Mouse (Mus musculus) CD4-positive, CD25-positive, alpha-beta regulatory T cell, adult 2 months (primary cell): ENCODE data around the gene Fut8.

ENCODE experiments used
- DNase-seq: peaks from one replicate; pipeline ENCODE4 v3.0.0-alpha.2; 2012; ENCODE audit warnings: low read depth, low spot score

Fut8 gene

DNA sequence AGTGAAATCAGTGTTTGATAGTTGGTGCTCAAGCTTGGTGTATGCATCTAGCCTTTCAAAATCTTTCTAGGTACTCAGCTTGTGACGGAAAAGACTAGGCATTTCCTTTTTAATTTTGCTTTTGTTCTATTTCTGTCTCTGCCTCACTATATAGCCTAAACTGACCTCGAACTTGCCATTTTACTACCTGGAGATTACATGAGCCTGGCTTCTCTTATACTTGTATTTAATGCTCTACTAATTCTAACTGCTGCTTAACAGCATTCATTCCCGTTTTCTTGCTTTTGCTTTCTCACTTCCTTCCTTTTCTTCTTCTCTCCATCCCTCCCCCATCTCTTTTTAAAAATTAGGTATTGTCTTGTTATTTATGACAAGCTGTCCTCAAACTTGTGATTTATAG lies 67.6 kb downstream of the Fut8 start:
- DNase-seq, result no peak

- no peak for DNase-seq
Observed at GRCm38 (mm10) chr12:77306759-77307314, 68.9 kb downstream of the Fut8 start.

GRCm38 (mm10) chr12:77309507-77309906 lies 71.6 kb downstream of the Fut8 start:
- DNase-seq, result no peak

GRCm38 (mm10) chr12:77313502-77313901 lies 75.6 kb downstream of the Fut8 start:
- DNase-seq, result no peak

- DNase-seq, result no peak
Observed at GRCm38 (mm10) chr12:77324142-77324541, 86.2 kb downstream of the Fut8 start.

GRCm38 (mm10) chr12:77346521-77346920 lies 108.6 kb downstream of the Fut8 start:
- no peak for DNase-seq

DNA sequence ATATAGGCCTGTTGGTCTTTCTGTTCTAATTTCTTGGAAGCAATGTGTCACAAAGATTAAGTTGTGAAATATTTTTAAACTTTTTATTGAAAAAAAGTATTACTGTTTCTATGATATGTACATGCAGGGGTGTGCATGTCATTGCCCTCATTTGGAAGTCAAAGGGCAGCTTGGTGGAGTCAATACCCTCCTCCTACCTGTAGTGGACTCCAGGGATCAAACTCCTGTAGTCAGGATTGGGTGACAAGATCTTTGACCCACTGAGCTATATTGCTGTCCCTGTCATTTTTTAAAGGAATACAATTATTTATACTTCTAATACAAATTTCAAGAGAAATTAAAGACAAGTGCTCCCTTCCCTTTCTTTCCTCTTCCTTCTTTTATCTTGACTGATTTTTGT lies 111.6 kb downstream of the Fut8 start:
- no peak for DNase-seq

- no peak for DNase-seq
Observed at GRCm38 (mm10) chr12:77415720-77416119, 177.8 kb downstream of the Fut8 start.

DNA sequence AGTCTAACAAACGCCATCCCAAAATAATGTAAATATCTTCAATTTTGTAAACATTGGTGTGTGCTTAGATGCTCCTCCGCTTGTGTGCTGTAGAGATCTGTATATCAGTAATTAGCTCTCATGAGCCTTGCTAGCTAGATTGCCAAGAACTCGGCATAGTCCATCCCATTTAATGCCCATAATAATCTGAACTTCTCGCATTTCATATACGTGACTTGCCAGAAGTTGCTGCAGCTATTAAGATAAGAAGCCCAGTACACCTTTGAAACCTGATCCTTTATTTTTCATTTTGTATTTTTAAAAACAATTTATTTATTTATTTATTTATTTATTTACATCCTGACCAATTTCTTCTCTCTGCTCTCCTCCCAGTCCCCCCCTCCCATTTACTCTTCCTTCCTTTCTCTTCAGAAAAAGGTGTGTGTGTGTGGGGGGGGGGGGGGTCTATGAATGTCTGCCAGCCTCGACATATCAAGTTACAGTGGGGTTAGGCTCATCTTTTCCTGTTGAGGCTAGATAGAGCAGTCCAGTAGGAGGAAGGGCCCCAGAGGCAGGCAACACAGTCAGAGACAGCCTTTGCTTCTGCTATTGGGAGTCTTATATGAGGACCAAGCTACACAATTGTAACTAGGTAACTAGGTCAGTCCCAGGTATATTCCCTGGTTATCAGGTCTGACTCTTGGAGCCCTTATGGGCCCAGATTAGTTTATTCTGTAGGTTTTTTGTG lies 183.9 kb downstream of the Fut8 start:
- no peak for DNase-seq

GRCm38 (mm10) chr12:77426093-77426492 lies 188.2 kb downstream of the Fut8 start:
- no peak for DNase-seq

DNA sequence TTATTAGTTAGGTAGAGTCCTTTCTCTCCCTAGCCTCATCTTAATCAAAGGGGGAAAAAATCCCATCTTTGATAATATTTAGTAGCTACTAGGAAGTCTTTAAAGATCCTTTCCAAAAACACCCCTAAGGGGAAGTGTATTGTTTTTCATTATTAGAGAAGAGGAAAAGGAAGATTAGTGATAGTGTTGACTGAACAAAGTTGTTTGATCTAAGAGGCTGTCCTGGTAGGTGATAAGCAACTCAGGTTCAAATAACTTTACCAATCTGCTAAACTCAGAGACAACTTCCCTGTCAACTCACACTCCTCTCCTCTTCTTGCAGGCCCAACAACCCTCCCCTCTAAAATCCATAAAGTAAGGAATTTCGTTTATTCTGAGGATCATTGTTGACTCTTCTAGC lies 190.2 kb downstream of the Fut8 start:
- DNase-seq, result no peak

DNA sequence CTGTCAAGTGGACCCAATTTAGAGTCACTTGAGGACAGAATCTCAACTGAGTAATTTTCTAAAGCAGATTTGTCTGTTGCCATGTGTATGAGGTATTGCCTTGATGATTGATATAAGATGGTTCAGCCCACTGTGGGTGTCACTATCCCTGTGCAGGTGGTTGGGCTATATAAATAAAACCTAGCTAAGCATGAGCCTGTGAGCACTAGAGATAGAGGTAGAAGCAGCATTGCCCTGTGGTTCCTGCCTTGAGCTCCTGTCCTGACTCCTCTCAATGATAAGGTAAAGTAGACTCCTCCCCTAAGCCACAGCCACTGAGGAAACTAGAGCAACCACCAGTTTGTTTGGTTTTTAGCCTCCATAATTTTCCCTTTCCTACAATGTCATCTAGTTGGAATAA lies 191.5 kb downstream of the Fut8 start:
- DNase-seq, result no peak

GRCm38 (mm10) chr12:77436733-77437132 lies 198.8 kb downstream of the Fut8 start:
- DNase-seq, result no peak

DNA sequence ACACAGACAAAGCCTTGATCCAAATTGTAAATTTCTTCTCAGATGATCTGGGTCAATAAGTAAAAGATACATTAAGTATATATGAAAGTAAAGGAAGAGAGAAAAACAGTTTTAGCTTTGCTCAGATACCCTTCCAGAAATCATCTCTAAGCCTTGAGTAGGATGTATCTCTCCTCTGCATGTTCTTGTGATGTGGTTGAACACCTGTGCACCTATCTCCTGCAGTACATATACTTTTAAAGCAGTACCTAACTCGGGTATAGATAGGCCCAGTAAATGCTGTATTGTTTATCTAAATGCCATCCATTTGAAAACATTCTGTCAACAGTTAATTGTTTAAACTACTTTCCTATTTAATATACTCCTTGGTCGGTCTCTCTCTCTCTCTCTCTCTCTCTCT lies 212.9 kb downstream of the Fut8 start:
- DNase-seq, result no peak

DNA sequence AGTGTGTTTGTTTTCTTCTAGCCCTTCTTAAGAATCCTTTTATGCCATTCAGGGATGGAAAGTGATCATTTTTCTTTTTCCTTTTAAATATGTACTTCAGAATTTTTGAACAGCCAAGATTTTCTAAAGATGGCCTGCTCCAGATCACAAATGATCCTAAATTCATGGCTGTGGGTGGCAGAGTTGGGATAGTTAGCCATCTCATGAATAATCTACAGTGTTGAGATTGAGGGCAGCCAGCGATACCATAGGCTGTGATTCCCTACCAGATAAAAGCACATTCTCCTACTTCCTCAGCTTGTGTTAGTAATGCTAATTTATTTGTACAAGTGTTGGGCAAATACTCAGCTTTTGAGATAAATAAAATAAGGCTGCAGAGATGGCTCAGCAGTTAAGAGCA lies 228.3 kb downstream of the Fut8 start:
- DNase-seq, result no peak

- DNase-seq, result no peak
Observed at GRCm38 (mm10) chr12:77479931-77480330, 242.0 kb downstream of the Fut8 start.

- no peak for DNase-seq
Observed at GRCm38 (mm10) chr12:77481153-77481552, 243.2 kb downstream of the Fut8 start.

DNA sequence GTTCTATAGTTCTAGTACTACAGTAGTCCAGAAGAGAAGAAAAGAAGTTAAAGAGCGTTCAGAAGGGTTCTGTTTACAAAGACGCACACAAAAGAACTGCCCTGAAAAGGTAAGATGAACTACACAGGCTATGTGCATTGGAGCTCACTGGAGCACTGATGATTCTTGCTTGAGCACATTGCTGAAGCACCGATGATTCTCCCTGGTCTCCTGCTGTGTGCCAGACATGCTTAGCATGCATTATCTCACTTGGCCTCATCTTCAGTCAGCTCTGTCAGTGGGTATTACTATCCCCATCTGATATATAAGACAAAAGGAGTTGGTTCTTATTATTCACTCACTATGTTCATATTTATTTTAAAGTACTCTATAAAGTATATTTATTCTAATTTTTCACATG lies 243.9 kb downstream of the Fut8 start:
- no peak for DNase-seq

- no peak for DNase-seq
Observed at GRCm38 (mm10) chr12:77483180-77483855, 245.4 kb downstream of the Fut8 start.

DNA sequence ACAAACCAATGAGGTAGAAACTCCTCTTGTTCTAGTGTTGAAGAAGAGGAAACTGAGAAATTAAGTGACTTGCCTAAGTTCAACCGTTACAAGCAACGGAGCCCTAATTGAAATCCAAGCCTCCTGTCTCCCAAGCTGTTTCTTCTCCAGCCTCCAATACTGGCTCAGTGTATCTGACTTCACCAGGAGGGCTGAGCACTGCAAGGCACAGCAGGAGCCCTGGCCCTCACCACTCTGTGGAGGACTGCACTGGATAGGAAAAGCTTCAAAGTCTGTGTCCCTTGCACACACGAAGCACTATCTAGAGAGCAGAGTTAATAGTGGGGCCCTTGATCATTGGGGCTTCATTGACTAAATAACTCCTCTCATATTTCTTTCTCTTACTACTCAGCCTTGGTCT lies 246.8 kb downstream of the Fut8 start:
- no peak for DNase-seq

- DNase-seq, result no peak
Observed at GRCm38 (mm10) chr12:77491478-77491877, 253.6 kb downstream of the Fut8 start.

DNA sequence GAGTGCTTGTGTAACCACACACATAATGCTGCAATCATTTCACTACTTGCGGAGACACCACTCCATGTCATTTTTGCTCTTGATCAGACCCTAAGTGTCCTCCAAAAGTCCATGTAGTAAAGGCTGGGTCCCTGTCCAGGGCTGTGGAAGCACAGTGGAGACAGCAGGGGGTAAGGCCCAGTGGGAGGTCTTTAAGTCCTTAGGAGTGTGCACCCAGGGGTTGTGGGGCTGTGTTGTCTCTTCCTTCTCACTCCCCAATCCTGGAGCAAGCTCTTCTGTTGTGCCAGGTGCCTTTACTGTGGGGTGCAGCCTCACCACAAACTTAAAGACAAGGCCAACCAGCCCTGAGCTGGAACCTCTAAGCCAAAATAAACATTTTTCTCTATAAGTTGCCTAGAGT lies 257.9 kb downstream of the Fut8 start:
- no peak for DNase-seq

- no peak for DNase-seq
Observed at GRCm38 (mm10) chr12:77498153-77498552, 260.2 kb downstream of the Fut8 start.
